Mouse (Mus musculus) intestine, embryonic 14.5 days (tissue): Measurements from ENCODE around the gene Mfap1a. TPM values are rescaled to one million over a fixed set of nuclear protein-coding genes. Genes with fewer than 3 reads are reported as not detected.
"Not testable (repeated sequence)": the region's sequence is repeated elsewhere in the genome, so short reads cannot be mapped to it uniquely, and the experiment has no call there.

Source experiments
- ATAC-seq: fragments of 200-750 bp; cut with Nextera tagmentation; replicated peaks from 2 replicates; pipeline ENCODE4 v1.8.0; 2017; ENCODE audit warnings: low read depth, moderate number of reproducible peaks, moderate TSS enrichment, moderate library complexity; ENCODE audit not compliant: low FRiP score, low TSS enrichment
- DNase-seq: peaks from one replicate; pipeline ENCODE4 v3.0.0-alpha.2; 2018; ENCODE audit warnings: low spot score
- H3K27ac ChIP-seq: fragments of 300-500 bp; sonication (generic); 2 replicates; pipeline ENCODE4 v1.5.1; 2014; ENCODE audit warnings: low read depth, mild to moderate bottlenecking, control low read depth
- H3K27me3 ChIP-seq: fragments of 300-500 bp; sonication (generic); replicated peaks from 2 replicates; pipeline ENCODE4 v1.6.1; 2014; ENCODE audit warnings: low read length, control low read depth; ENCODE audit not compliant: control insufficient read depth, insufficient read depth
- H3K36me3 ChIP-seq: fragments of 300-500 bp; sonication (generic); 2 replicates; pipeline ENCODE4 v1.6.1; 2014; ENCODE audit warnings: low read length, control low read depth; ENCODE audit not compliant: control insufficient read depth, insufficient read depth
- H3K4me1 ChIP-seq: fragments of 300-500 bp; sonication (generic); replicated peaks from 2 replicates; pipeline ENCODE4 v1.6.1; 2014; ENCODE audit warnings: low read length, control low read depth, mixed read lengths; ENCODE audit not compliant: control insufficient read depth, insufficient read depth
- H3K4me2 ChIP-seq: fragments of 300-500 bp; sonication (generic); 2 replicates; pipeline ENCODE4 v1.6.1; 2014; ENCODE audit warnings: low read length
- H3K4me3 ChIP-seq: fragments of 300-500 bp; sonication (generic); 2 replicates; pipeline ENCODE4 v1.5.1; 2014; ENCODE audit warnings: low read depth, low read length, control low read depth, mixed read lengths
- H3K9ac ChIP-seq: fragments of 300-500 bp; sonication (generic); 2 replicates; pipeline ENCODE4 v1.6.1; 2014; ENCODE audit warnings: mild to moderate bottlenecking, low read length
- H3K9me3 ChIP-seq: fragments of 300-500 bp; sonication (generic); 2 replicates; pipeline ENCODE4 v1.6.1; 2016; ENCODE audit warnings: low read length, control low read depth; ENCODE audit not compliant: control insufficient read depth
- WGBS: fragments of 180-500 bp; shearing (Covaris S2); extraction: QIAGEN DNeasy Blood & Tissue Kit; methylation state at CpG from one replicate; pipeline ENCODE4 v1.1.7; 2014; 5-methylcytosine and 5-hydroxymethylcytosine counted together
- polyA plus RNA-seq: library from polyadenylated mRNA; unstranded; fragments of >200 nt; fragmentation: Nextera tagmentation; extraction: Ambion mirVana; gene quantifications from 2 replicates; pipeline ENCODE4 v1.2.1, GENCODE M21; 2014

Mfap1a gene
- 20.0 and 23.6 TPM in 2 replicates for polyA plus RNA-seq

DNA sequence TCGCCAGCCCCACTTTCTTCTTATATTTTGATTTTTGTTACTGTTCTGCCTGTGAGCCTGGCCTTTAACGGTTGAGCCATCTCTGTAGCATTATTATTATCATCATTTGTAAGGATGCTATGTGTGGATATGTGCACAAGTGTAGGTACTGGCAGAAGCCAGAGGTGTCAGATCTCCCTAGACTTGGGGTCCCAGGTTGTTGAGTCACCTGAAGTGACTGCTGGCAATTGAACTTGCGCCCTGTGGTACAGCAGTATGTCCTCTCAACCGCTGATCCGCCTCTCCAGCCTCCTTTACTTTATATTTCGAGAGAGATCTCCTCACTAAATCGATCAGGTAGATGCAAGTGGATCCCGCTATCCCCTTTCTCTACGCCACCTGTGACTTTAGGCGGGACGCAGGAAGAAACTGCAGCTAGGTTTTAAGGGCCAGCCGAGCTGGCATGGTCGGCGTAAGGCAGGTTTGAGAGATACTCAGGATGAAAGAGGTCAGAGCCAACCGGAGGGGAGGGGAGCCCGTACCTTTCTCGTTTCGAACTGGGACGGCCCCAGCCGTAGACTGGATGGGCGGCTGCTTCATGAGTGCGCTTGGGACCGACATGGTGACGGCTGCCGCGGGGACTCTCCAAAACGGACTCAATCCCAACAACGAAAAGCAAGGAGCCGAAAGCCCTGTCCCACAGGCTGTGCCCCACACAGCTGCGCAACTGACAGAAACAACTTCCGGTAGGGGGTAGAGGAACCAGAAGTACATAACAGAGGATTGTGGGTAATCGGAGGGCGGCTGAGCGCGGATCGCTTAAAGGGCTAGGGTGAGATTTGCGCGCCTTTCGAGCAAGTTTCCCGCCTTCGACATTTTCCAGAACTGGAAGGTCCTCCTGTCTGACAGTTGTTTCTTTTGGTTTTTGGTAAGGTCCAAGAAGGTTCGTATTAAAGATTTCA lies at the start of gene Mfap1a, which contains the start of gene Wdr76:
Mfap1a (minus strand) TSS at position 724 of the 941 bp plus-strand sequence.
Wdr76 (plus strand) TSS at position 782 of the 941 bp plus-strand sequence.
- ATAC-seq, result peak; percentile 93

GRCm38 (mm10) chr2:121551271-121551670 lies 44.8 kb upstream of the Mfap1a start:
- Histone ChIP-seq H3K9me3 (no peaks in the 10 kb centered on the region), H3K4me2 (no peak overlapping the region), H3K27ac (no peak overlapping the region), H3K4me1 (no peaks in the 10 kb centered on the region), H3K36me3 (0 out of 2 replicates have a peak, but pooled peaks cover 8% of the 10 kb centered on the region), H3K27me3 (no peaks in the 10 kb centered on the region), H3K9ac (no peak overlapping the region), H3K4me3 (no peak overlapping the region)
- no peak for DNase-seq
- no peak for ATAC-seq
- 72% methylated on average over 8 of the region's 8 CpGs for WGBS

More for the DNA sequence above, at the start of gene Mfap1a, which contains the start of gene Wdr76:
- peak; percentile 89 for DNase-seq
- H3K4me1 ChIP-seq, result peaks cover 15% of the 10 kb centered on the region
- H3K27ac ChIP-seq, H3K27me3 ChIP-seq, H3K36me3 ChIP-seq, H3K9me3 ChIP-seq: not testable (repeated sequence)
- 1% methylated on average over 38 of the region's 42 CpGs for WGBS
- peak within 1 kb of the TSS; percentile 60 for H3K4me3 ChIP-seq
- peak within 1 kb of the TSS; percentile 58 for H3K9ac ChIP-seq
- peak within 1 kb of the TSS; percentile 85 for H3K4me2 ChIP-seq

GRCm38 (mm10) chr2:121549630-121550029 lies 43.2 kb upstream of the Mfap1a start:
- 95% methylated on average over 6 of the region's 6 CpGs for WGBS
- Histone ChIP-seq H3K9me3 (no peaks in the 10 kb centered on the region), H3K36me3 (peaks cover 13% of the 10 kb centered on the region; the same call in 1 of the 2 replicates), H3K4me1 (no peaks in the 10 kb centered on the region), H3K4me3 (no peak overlapping the region), H3K9ac (no peak overlapping the region), H3K4me2 (no peak overlapping the region), H3K27me3 (no peaks in the 10 kb centered on the region), H3K27ac (no peak overlapping the region)
- DNase-seq, result no peak
- ATAC-seq, result no peak

- Histone ChIP-seq H3K27me3 (no peaks in the 10 kb centered on the region), H3K4me2 (no peak overlapping the region), H3K9me3 (no peaks in the 10 kb centered on the region), H3K9ac (no peak overlapping the region), H3K27ac (no peak overlapping the region), H3K36me3 (peaks cover 35% of the 10 kb centered on the region), H3K4me1 (no peaks in the 10 kb centered on the region), H3K4me3 (no peak overlapping the region)
- ATAC-seq, result no peak
- WGBS, result 94% methylated on average over 3 of the region's 3 CpGs
- no peak for DNase-seq
Measured at GRCm38 (mm10) chr2:121544829-121545228, 38.4 kb upstream of the Mfap1a start.

DNA sequence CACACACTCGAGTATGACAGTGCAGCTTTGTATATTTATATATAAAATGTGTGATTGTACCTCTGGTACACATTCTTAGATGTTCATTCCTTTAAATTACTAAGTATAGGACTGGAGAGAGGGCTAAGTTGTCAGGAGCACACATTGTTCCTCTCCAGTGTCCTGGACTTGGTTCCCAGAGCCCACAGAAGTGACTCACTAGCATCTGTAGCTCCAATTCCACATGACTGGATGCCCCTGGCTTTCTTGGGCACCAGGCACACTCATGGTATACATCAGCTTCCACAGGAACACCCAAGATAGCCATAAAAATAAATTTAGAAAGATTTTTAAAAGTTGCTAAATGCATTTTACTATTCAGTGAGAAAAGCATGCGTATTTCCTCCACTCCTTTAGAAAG lies 18.6 kb upstream of the Mfap1a start:
- H3K4me3 ChIP-seq, result no peak overlapping the region
- ATAC-seq (no peak), DNase-seq (no peak)
- 91% methylated on average over 2 of the region's 2 CpGs for WGBS
- no peak overlapping the region for H3K9ac ChIP-seq
- H3K4me2 ChIP-seq, result no peak overlapping the region
- no peak overlapping the region for H3K27ac ChIP-seq
- no peaks in the 10 kb centered on the region for H3K27me3 ChIP-seq
- peaks cover 30% of the 10 kb centered on the region for H3K36me3 ChIP-seq
- H3K9me3 ChIP-seq, result no peaks in the 10 kb centered on the region
- no peaks in the 10 kb centered on the region for H3K4me1 ChIP-seq

- not testable (repeated sequence) for H3K9me3 ChIP-seq, H3K4me1 ChIP-seq, H3K27ac ChIP-seq, DNase-seq, H3K27me3 ChIP-seq, ATAC-seq, H3K9ac ChIP-seq, H3K4me2 ChIP-seq, H3K4me3 ChIP-seq
- WGBS, result 97% methylated on average over 3 of the region's 3 CpGs
- H3K36me3 ChIP-seq, result peaks cover 51% of the 10 kb centered on the region
Measured at GRCm38 (mm10) chr2:121522830-121523229, 16.4 kb upstream of the Mfap1a start.

GRCm38 (mm10) chr2:121522006-121522405 lies 15.5 kb upstream of the Mfap1a start:
- no peaks in the 10 kb centered on the region for H3K9me3 ChIP-seq
- no peak overlapping the region for H3K27ac ChIP-seq
- DNase-seq, result no peak
- H3K36me3 ChIP-seq, result peaks cover 58% of the 10 kb centered on the region
- no peaks in the 10 kb centered on the region for H3K27me3 ChIP-seq
- no peak for ATAC-seq
- no peak overlapping the region for H3K9ac ChIP-seq
- H3K4me2 ChIP-seq, result no peak overlapping the region
- WGBS, result 87% methylated on average over 2 of the region's 2 CpGs
- no peak overlapping the region for H3K4me3 ChIP-seq
- no peaks in the 10 kb centered on the region for H3K4me1 ChIP-seq

- not testable (repeated sequence) for ATAC-seq, H3K9me3 ChIP-seq, H3K9ac ChIP-seq, H3K27ac ChIP-seq, DNase-seq, H3K4me1 ChIP-seq, H3K4me3 ChIP-seq, H3K4me2 ChIP-seq, H3K27me3 ChIP-seq
- WGBS, result 91% methylated on average over 4 of the region's 4 CpGs
- peaks cover 42% of the 10 kb centered on the region for H3K36me3 ChIP-seq
Measured at GRCm38 (mm10) chr2:121518711-121519110, 12.2 kb upstream of the Mfap1a start.
